Mouse (Mus musculus): ENCODE data around the gene Serhl. TPM values are rescaled to one million over a fixed set of nuclear protein-coding genes. Genes with fewer than 3 reads are reported as not detected.
"Not testable (repeated sequence)": the region's sequence is repeated elsewhere in the genome, so short reads cannot be mapped to it uniquely, and the experiment has no call there.

The Serhl gene
- total RNA-seq (2021) (10 to 100 TPM; 40.0 to 48.8 TPM), polyA plus RNA-seq (2012; rRNA removed) (60.8 and 83.2 TPM in 2 replicates)
- long read RNA-seq, transcript Serhl-201 (12 exons, 1,371 nt) = major isoform, 25 of 30 reads
- long read RNA-seq, partial matches to known transcripts = 0 of 30 reads
- long read RNA-seq, other reads (novel, unspliced or antisense) = 5 of 30 reads

GRCm38 (mm10) chr15:83089429-83089605 is at the start of gene Serhl:
TSS of gene Serhl (plus strand) at chr15:83089506.
- no peak for DNase-seq

GRCm38 (mm10) chr15:83040156-83040555 is 49.1 kb upstream of the Serhl start:
- no peak for DNase-seq

- no peak for DNase-seq
Observed at GRCm38 (mm10) chr15:83042655-83043361, 46.5 kb upstream of the Serhl start.

GRCm38 (mm10) chr15:83043362-83043708 is 46.0 kb upstream of the Serhl start:
- DNase-seq = no peak

GRCm38 (mm10) chr15:83045565-83045964 is 43.7 kb upstream of the Serhl start:
- DNase-seq = not testable (repeated sequence)

- DNase-seq = no peak
Observed at GRCm38 (mm10) chr15:83046308-83046707, 43.0 kb upstream of the Serhl start.

GRCm38 (mm10) chr15:83046730-83047129 is 42.6 kb upstream of the Serhl start:
- no peak for DNase-seq

GRCm38 (mm10) chr15:83052341-83053104 is 36.8 kb upstream of the Serhl start:
- no peak for DNase-seq

- no peak for DNase-seq
Observed at GRCm38 (mm10) chr15:83053261-83053660, 36.0 kb upstream of the Serhl start.

- DNase-seq = no peak
Observed at GRCm38 (mm10) chr15:83055569-83055968, 33.7 kb upstream of the Serhl start.

- peak; percentile 60 for DNase-seq
Observed at GRCm38 (mm10) chr15:83056378-83057083, 32.8 kb upstream of the Serhl start.

- DNase-seq = no peak
Observed at GRCm38 (mm10) chr15:83057533-83057932, 31.8 kb upstream of the Serhl start.

- no peak for DNase-seq
Observed at GRCm38 (mm10) chr15:83059233-83059660, 30.1 kb upstream of the Serhl start.

- no peak for DNase-seq
Observed at GRCm38 (mm10) chr15:83061689-83062088, 27.6 kb upstream of the Serhl start.

- not testable (repeated sequence) for DNase-seq
Observed at GRCm38 (mm10) chr15:83062582-83062981, 26.7 kb upstream of the Serhl start.

- DNase-seq = peak; percentile 88
Observed at GRCm38 (mm10) chr15:83065543-83065942, 23.8 kb upstream of the Serhl start.

GRCm38 (mm10) chr15:83068270-83068669 is 21.0 kb upstream of the Serhl start:
- DNase-seq = no peak

- no peak for DNase-seq
Observed at GRCm38 (mm10) chr15:83070942-83071341, 18.4 kb upstream of the Serhl start.

- no peak for DNase-seq
Observed at GRCm38 (mm10) chr15:83071752-83072151, 17.6 kb upstream of the Serhl start.

- peak; percentile 43 for DNase-seq
Observed at GRCm38 (mm10) chr15:83074179-83074578, 15.1 kb upstream of the Serhl start.

- DNase-seq = no peak
Observed at GRCm38 (mm10) chr15:83075607-83076525, 13.4 kb upstream of the Serhl start.

- DNase-seq = no peak
Observed at GRCm38 (mm10) chr15:83083530-83083929, 5.8 kb upstream of the Serhl start.

Data from adrenal gland, adult 2 months (tissue).